Mouse (Mus musculus): Measurements from ENCODE around the gene Xpo1. TPM values are rescaled to one million over a fixed set of nuclear protein-coding genes. Genes with fewer than 3 reads are reported as not detected.

The Xpo1 gene
- total RNA-seq (2023) = 112 TPM

DNA sequence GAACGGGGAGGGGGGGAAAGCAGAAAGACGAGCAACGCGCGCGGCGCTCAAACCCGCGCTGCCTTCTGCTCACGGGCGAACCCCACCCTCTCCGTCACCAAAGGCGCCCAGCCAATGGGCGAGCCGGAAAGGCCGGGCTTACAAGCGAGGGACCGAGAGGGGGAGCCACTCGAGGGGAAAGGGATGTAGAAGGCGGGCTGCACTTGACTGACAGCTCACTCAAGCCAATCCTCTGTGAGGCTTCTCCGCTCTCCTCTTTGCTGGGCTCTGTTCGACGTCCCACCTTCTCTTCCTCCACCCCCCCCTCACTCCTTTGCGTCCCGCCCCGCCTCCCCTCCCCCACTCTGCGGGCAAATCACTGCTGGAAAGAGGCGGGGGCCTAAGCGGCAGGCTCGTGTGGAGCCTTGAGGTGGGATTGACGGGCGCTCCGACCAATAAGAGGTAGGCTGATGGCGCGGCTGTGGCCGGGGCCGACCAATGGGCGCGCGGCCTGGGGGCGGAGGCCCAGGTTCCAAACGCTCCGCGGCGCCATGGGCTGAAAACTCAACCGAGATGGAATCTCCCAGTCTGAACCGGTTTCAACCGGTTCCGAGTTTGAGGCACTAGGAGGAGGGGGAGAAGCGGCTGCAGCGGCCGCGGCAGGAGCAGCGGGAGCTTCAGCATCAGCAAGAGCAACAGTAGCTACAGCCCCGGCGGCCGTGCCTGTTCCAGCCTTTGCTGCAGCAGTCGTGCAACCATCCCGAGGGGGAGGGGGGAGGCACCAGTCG, at the start of gene Xpo1:
Gene Xpo1 (plus strand): TSS at position 615 of the 767 bp plus-strand sequence.

GRCm38 (mm10) chr11:23306764-23307565, 51.1 kb downstream of the Xpo1 start, which contains the start of gene Usp34:
TSS of gene Usp34 (plus strand) at chr11:23306895.

Other genes with a start within 250 kb of the Xpo1 start
- 6.0 TPM for gene Fam161a, start 248.5 kb upstream of the Xpo1 start, total RNA-seq (2023)
- gene Usp34, start 50.9 kb downstream of the Xpo1 start, total RNA-seq (2023) = 84.2 TPM
- 45.4 TPM for gene Ahsa2, start 242.0 kb downstream of the Xpo1 start, total RNA-seq (2023)